Mouse (Mus musculus): ENCODE results near the gene Ngdn. TPM values are rescaled to one million over a fixed set of nuclear protein-coding genes. Genes with fewer than 3 reads are reported as not detected.
"Not testable (repeated sequence)": the region's sequence is repeated elsewhere in the genome, so short reads cannot be mapped to it uniquely, and the experiment has no call there.

Ngdn gene
- polyA plus RNA-seq, 1 experiment from 2014 or later, result 94.2 TPM

- Histone ChIP-seq H3K9me3 (no peaks in the 10 kb centered on the region), H3K36me3 (replicated peaks) (peaks cover 81% of the 10 kb centered on the region), H3K27me3 (replicated peaks; ENCODE audit: low read depth, poor library complexity, severe bottlenecking) (no peaks in the 10 kb centered on the region), H3K4me3 (no peak overlapping the region), H3K4me1 (peaks cover 4% of the 10 kb centered on the region; the same call in 1 of the 2 replicates), H3K27ac (replicated peaks) (no peak overlapping the region)
- WGBS, result 81% methylated on average over 9 of the region's 9 CpGs
- DNase-seq (ENCODE audit: low spot score), result no peak
Observed at GRCm38 (mm10) chr14:55020394-55020793, 5.1 kb downstream of the Ngdn start.

- H3K27ac ChIP-seq (replicated peaks), result no peak overlapping the region
- H3K9me3 ChIP-seq, result no peaks in the 10 kb centered on the region
- DNase-seq (ENCODE audit: low spot score), result no peak
- WGBS, result 90% methylated on average over 15 of the region's 15 CpGs
- H3K27me3 ChIP-seq (replicated peaks; ENCODE audit: low read depth, poor library complexity, severe bottlenecking), result no peaks in the 10 kb centered on the region
- H3K36me3 ChIP-seq (replicated peaks), result peaks cover 74% of the 10 kb centered on the region
- H3K4me1 ChIP-seq, result peaks cover 10% of the 10 kb centered on the region
- no peak overlapping the region for H3K4me3 ChIP-seq
Observed at GRCm38 (mm10) chr14:55023011-55023410, 7.8 kb downstream of the Ngdn start.

GRCm38 (mm10) chr14:55024236-55024635, 9.0 kb downstream of the Ngdn start:
- WGBS, result 65% methylated on average over 7 of the region's 7 CpGs
- peaks cover 63% of the 10 kb centered on the region for H3K36me3 ChIP-seq (replicated peaks)
- no peak overlapping the region for H3K27ac ChIP-seq (replicated peaks)
- no peak overlapping the region for H3K4me3 ChIP-seq
- peak; percentile 68 for DNase-seq (ENCODE audit: low spot score)
- peaks cover 22% of the 10 kb centered on the region for H3K4me1 ChIP-seq
- H3K9me3 ChIP-seq, result no peaks in the 10 kb centered on the region
- H3K27me3 ChIP-seq (replicated peaks; ENCODE audit: low read depth, poor library complexity, severe bottlenecking), result no peaks in the 10 kb centered on the region

GRCm38 (mm10) chr14:55025527-55025926, 10.3 kb downstream of the Ngdn start:
- no peaks in the 10 kb centered on the region for H3K9me3 ChIP-seq
- no peak overlapping the region for H3K4me3 ChIP-seq
- WGBS, result 83% methylated on average over 5 of the region's 5 CpGs
- H3K27me3 ChIP-seq (replicated peaks; ENCODE audit: low read depth, poor library complexity, severe bottlenecking), result no peaks in the 10 kb centered on the region
- no peak overlapping the region for H3K27ac ChIP-seq (replicated peaks)
- peaks cover 28% of the 10 kb centered on the region for H3K4me1 ChIP-seq
- no peak for DNase-seq (ENCODE audit: low spot score)
- peaks cover 53% of the 10 kb centered on the region for H3K36me3 ChIP-seq (replicated peaks)

- Histone ChIP-seq H3K9me3 (no peaks in the 10 kb centered on the region), H3K27me3 (replicated peaks; ENCODE audit: low read depth, poor library complexity, severe bottlenecking) (no peaks in the 10 kb centered on the region), H3K36me3 (replicated peaks) (peaks cover 36% of the 10 kb centered on the region), H3K4me3 (no peak overlapping the region), H3K4me1 (peaks cover 28% of the 10 kb centered on the region), H3K27ac (replicated peaks) (no peak overlapping the region)
- WGBS, result 21% methylated on average over 5 of the region's 5 CpGs
- peak; percentile 60 for DNase-seq (ENCODE audit: low spot score)
Observed at GRCm38 (mm10) chr14:55027251-55027650, 12.0 kb downstream of the Ngdn start.

- Histone ChIP-seq H3K9me3 (no peaks in the 10 kb centered on the region), H3K27me3 (replicated peaks; ENCODE audit: low read depth, poor library complexity, severe bottlenecking) (no peaks in the 10 kb centered on the region), H3K36me3 (replicated peaks) (peaks cover 32% of the 10 kb centered on the region), H3K4me3 (peak overlapping the region; percentile 43; the same call in 1 of the 2 replicates), H3K27ac (replicated peaks) (peak overlapping the region; percentile 79), H3K4me1 (peaks cover 29% of the 10 kb centered on the region)
- 21% methylated on average over 6 of the region's 6 CpGs for WGBS
- no peak for DNase-seq (ENCODE audit: low spot score)
Observed at GRCm38 (mm10) chr14:55027653-55028052, 12.4 kb downstream of the Ngdn start.

DNA sequence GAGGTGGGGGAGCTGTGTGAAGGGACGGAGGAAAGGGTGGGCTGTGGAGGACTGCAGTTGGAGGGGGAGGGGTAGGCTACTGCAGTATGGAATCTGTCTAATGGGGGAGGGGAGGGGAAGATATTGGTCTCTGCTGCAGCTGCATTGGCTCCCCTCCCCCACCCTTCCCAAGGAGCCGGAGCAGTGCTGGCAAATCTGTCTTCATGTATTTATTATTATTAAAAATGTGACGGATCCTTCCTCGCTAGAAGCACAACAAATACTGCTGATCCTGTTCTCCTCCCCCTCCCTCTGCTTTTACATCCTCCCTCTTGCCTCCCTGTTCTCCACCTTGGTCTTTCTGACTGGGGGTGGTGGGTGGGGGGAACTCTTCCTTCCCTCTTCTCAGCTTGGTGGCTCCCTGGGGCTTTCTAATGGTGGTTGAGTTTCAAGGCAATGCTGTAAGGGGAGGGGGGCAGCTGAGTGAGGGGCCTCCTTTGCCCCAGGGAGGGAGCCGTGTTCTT, 13.1 kb downstream of the Ngdn start:
- peak overlapping the region; percentile 43 for H3K4me3 ChIP-seq
- no peaks in the 10 kb centered on the region for H3K27me3 ChIP-seq (replicated peaks; ENCODE audit: low read depth, poor library complexity, severe bottlenecking)
- peak overlapping the region; percentile 79 for H3K27ac ChIP-seq (replicated peaks)
- H3K36me3 ChIP-seq (replicated peaks), result peaks cover 25% of the 10 kb centered on the region
- H3K9me3 ChIP-seq, result no peaks in the 10 kb centered on the region
- peak; percentile 62 for DNase-seq (ENCODE audit: low spot score)
- H3K4me1 ChIP-seq, result peaks cover 33% of the 10 kb centered on the region
- 12% methylated on average over 5 of the region's 5 CpGs for WGBS

DNA sequence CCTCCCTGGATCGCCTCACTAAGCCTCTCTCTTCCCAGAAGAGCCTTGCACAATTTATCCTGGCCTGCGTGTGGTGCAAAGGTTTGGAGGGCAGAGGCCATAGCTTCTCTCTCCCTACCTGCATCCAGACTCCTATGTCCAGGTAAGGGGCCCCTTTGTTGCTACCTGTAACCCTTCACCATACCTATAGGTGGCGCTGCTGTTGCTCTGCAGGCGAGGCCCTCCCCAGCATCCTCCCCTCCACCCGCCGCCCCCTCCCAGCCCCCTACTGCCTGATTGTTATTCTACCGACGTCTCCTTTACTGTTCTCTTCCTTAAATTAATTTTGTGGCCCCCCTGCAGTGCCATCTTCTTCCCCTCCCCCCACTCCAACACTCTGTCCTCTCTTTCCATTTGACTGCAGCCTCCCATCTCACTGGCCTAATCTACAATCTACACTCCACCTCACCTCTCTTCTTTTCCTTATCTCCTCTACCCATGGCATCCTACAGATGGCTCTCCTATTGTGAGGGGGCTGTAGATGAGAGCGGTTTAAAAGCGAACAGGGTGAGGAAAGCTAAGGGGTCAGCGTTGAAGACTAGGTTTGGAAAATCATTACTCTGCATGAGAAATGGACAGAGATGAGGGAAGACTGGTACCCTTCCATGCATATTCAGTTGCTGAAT, 13.9 kb downstream of the Ngdn start:
- H3K27me3 ChIP-seq (replicated peaks; ENCODE audit: low read depth, poor library complexity, severe bottlenecking), result no peaks in the 10 kb centered on the region
- 7% methylated on average over 11 of the region's 11 CpGs for WGBS
- H3K4me1 ChIP-seq, result peaks cover 33% of the 10 kb centered on the region
- peaks cover 18% of the 10 kb centered on the region for H3K36me3 ChIP-seq (replicated peaks)
- peak; percentile 53 for DNase-seq (ENCODE audit: low spot score)
- no peaks in the 10 kb centered on the region for H3K9me3 ChIP-seq
- peak overlapping the region; percentile 33; the same call in 1 of the 2 replicates for H3K4me3 ChIP-seq
- peak overlapping the region; percentile 79 for H3K27ac ChIP-seq (replicated peaks)

DNA sequence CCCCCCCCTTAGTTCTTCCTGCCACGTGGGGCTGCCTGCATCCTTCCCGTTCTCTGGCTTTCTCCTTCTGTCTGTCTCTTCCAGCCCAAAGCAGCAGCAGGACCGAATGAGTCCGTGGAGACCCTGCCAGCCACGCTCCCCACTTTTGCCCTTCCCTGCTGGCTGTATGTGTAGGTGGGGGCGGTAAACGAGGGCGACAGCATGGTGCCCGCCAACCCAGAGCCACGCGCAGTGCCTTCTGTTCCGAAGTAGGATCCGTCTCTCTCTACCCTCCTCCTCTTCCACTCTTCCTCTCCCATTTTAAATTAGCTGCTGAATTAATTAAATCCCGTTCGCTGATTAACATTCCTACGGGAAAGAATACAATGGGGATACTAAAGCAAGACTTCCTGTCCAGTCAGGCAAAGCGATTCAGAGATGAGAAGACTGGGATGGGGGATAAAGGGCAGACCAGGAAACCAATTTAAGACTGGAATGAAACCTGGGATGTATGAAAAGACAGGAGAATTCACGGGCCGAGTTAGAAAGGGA, 17.5 kb downstream of the Ngdn start:
- WGBS, result 35% methylated on average over 19 of the region's 19 CpGs
- DNase-seq (ENCODE audit: low spot score), result no peak
- Histone ChIP-seq H3K36me3 (replicated peaks) (no peaks in the 10 kb centered on the region), H3K9me3 (no peaks in the 10 kb centered on the region), H3K4me3 (0 out of 2 replicates have a peak overlapping the region, but pooled peaks have one; percentile 18), H3K27me3 (replicated peaks; ENCODE audit: low read depth, poor library complexity, severe bottlenecking) (no peaks in the 10 kb centered on the region), H3K27ac (replicated peaks) (no peak overlapping the region; the same call in 1 of the 2 replicates), H3K4me1 (peaks cover 26% of the 10 kb centered on the region)

DNA sequence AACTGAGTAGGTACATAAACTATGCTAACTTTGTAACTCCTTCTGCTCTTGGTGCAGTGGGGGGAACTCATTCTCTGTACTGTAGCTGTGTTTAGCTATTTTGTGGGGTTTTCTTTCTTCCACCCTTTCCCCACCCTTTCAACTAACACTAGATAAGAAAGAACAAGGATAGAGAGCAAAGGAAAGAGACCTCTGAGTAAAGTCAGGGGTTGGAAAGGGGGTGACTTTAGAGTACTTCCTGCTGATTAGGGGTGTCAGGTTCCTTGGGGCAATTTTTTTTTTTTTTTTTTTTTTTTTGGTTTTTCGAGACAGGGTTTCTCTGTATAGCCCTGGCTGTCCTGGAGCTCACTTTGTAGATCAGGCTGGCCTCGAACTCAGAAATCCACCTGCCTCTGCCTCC, 28.4 kb downstream of the Ngdn start:
- not testable (repeated sequence) for H3K27me3 ChIP-seq (replicated peaks; ENCODE audit: low read depth, poor library complexity, severe bottlenecking); H3K9me3 ChIP-seq; H3K36me3 ChIP-seq (replicated peaks); H3K4me1 ChIP-seq; DNase-seq (ENCODE audit: low spot score); H3K4me3 ChIP-seq; H3K27ac ChIP-seq (replicated peaks)
- 58% methylated on average over 1 of the region's 2 CpGs for WGBS

GRCm38 (mm10) chr14:55047971-55048531, 32.8 kb downstream of the Ngdn start:
- Histone ChIP-seq H3K27ac (replicated peaks) (no peak overlapping the region), H3K9me3 (no peaks in the 10 kb centered on the region), H3K4me1 (peaks cover 9% of the 10 kb centered on the region), H3K4me3 (no peak overlapping the region), H3K27me3 (replicated peaks; ENCODE audit: low read depth, poor library complexity, severe bottlenecking) (no peaks in the 10 kb centered on the region), H3K36me3 (replicated peaks) (no peaks in the 10 kb centered on the region)
- no peak for DNase-seq (ENCODE audit: low spot score)
- 85% methylated on average over 2 of the region's 2 CpGs for WGBS

- H3K4me1 ChIP-seq, result peaks cover 9% of the 10 kb centered on the region
- H3K27ac ChIP-seq (replicated peaks), result no peak overlapping the region
- no peak overlapping the region for H3K4me3 ChIP-seq
- no peaks in the 10 kb centered on the region for H3K36me3 ChIP-seq (replicated peaks)
- H3K9me3 ChIP-seq, result no peaks in the 10 kb centered on the region
- no peak for DNase-seq (ENCODE audit: low spot score)
- WGBS, result 87% methylated on average over 9 of the region's 9 CpGs
- no peaks in the 10 kb centered on the region; the same call in 1 of the 2 replicates for H3K27me3 ChIP-seq (replicated peaks; ENCODE audit: low read depth, poor library complexity, severe bottlenecking)
Observed at GRCm38 (mm10) chr14:55052496-55052895, 37.2 kb downstream of the Ngdn start.

DNA sequence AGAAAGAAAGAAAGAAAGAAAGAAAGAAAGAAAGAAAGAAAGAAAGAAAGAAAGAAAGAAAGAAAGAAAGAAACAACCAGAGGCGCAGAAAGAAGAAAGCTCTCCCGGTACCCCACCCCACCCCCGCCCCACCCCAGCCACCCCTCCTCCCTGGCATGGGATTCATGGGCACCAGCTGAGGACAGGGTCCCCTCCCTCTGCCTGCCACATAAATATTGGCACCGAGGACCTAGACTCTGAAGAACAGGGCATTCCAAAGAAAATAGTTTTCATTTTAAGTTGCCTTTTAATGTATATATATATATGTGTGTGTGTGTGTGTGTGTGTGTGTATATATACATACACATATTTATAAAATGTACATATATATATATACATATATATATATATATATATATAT, 37.8 kb downstream of the Ngdn start:
- no peak for DNase-seq (ENCODE audit: low spot score)

More for the DNA sequence above, 37.8 kb downstream of the Ngdn start:
- Histone ChIP-seq H3K9me3 (no peaks in the 10 kb centered on the region), H3K36me3 (replicated peaks) (no peaks in the 10 kb centered on the region), H3K4me1 (peaks cover 9% of the 10 kb centered on the region), H3K27me3 (replicated peaks; ENCODE audit: low read depth, poor library complexity, severe bottlenecking) (no peaks in the 10 kb centered on the region; the same call in 1 of the 2 replicates), H3K4me3 (no peak overlapping the region), H3K27ac (replicated peaks) (no peak overlapping the region)
- 84% methylated on average over 4 of the region's 4 CpGs for WGBS
